Mouse (Mus musculus): Measurements from ENCODE around the gene Ccdc174. TPM values are rescaled to one million over a fixed set of nuclear protein-coding genes. Genes with fewer than 3 reads are reported as not detected.
A peak's percentile ranks its signal among the peaks of the same experiment; 100 is the strongest.
"Not testable (repeated sequence)": the region's sequence is repeated elsewhere in the genome, so short reads cannot be mapped to it uniquely, and the experiment has no call there.

Gene Ccdc174
- polyA plus RNA-seq, 1 experiment from 2014 or later: 26.2 TPM

DNA sequence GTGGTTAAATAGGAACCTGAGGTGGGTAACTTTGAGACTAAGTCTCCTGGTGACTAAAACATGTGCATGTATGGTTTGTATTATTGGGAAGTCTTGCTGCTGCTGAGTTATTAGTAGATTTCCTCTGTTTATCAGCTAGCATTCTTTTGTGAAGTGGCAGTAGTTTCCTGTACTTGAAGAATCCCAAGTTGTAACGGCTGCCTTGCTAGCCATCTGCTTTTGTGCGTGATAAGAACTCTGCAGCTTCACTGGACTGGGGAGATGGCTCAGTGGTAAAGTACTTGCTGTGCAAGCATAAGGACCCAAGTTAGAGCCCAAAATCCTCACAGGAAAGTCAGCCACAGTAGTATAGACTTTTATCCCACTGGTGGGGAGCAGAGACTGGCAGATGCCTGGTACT is 6.0 kb downstream of the Ccdc174 start:
- Histone ChIP-seq H3K4me1 (peaks cover 8% of the 10 kb centered on the region; the same call in 1 of the 2 replicates), H3K36me3 (peaks cover 65% of the 10 kb centered on the region), H3K27me3 (ENCODE audit: insufficient read depth, poor library complexity, severe bottlenecking) (no peaks in the 10 kb centered on the region), H3K27ac (no peak overlapping the region), H3K4me3 (no peak overlapping the region), H3K9me3 (no peaks in the 10 kb centered on the region)
- 28% methylated on average over 2 of the region's 2 CpGs for WGBS
- DNase-seq (ENCODE audit: low spot score): no peak

DNA sequence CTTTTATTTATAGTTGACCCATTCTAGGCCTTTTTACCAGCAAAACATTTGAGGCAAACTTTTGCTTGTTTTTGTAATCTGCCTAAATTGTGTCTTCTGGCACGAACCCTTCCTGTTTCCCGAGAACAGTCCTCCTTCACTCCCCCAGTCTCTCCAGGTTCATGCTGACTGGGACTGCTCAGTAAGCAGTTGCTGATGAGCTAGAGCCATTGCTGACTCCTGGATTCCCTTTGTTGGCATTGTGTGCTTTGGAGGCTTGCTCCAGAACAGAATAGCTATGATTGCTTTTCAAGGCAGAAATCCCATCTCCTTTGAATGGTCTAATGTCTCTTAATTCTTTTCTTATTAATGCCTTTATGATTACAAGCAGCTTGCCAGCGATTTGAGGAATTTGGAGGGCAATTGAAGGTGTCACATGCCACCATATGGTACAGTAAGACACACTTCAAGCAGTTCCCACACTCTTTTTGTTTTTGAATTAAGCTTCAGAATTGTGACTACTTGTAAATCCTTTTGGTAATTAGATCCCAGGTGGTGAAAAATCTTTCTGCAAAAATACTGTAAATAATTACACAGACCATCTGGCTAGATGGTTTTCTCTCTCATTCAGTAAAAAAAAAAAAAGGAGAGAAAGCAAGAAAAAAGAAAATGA is 11.5 kb downstream of the Ccdc174 start:
- no peak overlapping the region for H3K4me3 ChIP-seq
- no peak overlapping the region for H3K27ac ChIP-seq
- no peaks in the 10 kb centered on the region for H3K27me3 ChIP-seq (ENCODE audit: insufficient read depth, poor library complexity, severe bottlenecking)
- H3K4me1 ChIP-seq: no peaks in the 10 kb centered on the region
- no peak for DNase-seq (ENCODE audit: low spot score)
- no peaks in the 10 kb centered on the region for H3K9me3 ChIP-seq
- 75% methylated on average over 3 of the region's 3 CpGs for WGBS
- H3K36me3 ChIP-seq: peaks cover 87% of the 10 kb centered on the region

DNA sequence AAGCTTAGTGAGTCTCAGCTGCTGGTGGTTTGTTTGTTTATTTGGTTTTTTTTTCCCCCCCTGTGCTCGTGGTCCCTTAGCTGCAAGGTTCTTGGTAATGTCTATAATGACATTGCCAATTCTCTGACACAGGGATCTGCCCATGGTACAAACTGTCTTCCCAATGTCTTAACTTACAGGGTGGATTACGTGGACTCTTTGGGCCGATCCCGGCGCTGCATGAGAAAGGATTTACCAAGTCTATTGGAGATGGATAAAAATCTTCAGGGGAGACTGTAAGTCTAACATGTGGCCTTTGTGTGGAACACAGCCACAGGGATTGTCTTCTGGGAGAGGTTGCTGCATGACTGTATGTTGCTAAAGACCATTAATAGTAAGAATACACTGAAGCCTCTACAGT is 12.8 kb downstream of the Ccdc174 start:
- WGBS: 87% methylated on average over 5 of the region's 5 CpGs
- no peaks in the 10 kb centered on the region for H3K4me1 ChIP-seq
- H3K36me3 ChIP-seq: peaks cover 90% of the 10 kb centered on the region
- no peaks in the 10 kb centered on the region for H3K9me3 ChIP-seq
- no peak overlapping the region for H3K4me3 ChIP-seq
- no peaks in the 10 kb centered on the region for H3K27me3 ChIP-seq (ENCODE audit: insufficient read depth, poor library complexity, severe bottlenecking)
- no peak overlapping the region for H3K27ac ChIP-seq
- no peak for DNase-seq (ENCODE audit: low spot score)

DNA sequence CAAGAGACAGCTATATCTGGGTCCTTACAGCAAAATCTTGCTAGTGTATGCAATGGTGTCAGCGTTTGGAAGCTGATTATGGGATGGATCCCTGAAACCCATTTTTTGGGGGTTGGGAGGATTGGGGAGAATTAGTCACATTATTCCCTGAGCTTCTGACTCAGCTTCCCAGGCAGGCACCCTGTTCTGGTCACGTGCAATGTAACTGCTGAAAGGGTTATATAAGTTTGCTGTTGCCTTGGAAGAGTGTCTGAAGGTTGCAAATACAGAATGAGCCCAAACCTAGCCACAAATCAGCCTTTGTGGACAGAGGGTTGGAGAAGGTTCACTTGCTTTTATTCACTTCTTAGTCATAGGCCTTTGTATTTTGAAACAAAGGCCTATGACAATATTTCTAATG is 13.9 kb downstream of the Ccdc174 start:
- Histone ChIP-seq H3K4me1 (no peaks in the 10 kb centered on the region), H3K9me3 (no peaks in the 10 kb centered on the region), H3K27me3 (ENCODE audit: insufficient read depth, poor library complexity, severe bottlenecking) (no peaks in the 10 kb centered on the region), H3K4me3 (no peak overlapping the region), H3K27ac (no peak overlapping the region), H3K36me3 (peaks cover 89% of the 10 kb centered on the region)
- DNase-seq (ENCODE audit: low spot score): no peak
- 87% methylated on average over 2 of the region's 2 CpGs for WGBS

DNA sequence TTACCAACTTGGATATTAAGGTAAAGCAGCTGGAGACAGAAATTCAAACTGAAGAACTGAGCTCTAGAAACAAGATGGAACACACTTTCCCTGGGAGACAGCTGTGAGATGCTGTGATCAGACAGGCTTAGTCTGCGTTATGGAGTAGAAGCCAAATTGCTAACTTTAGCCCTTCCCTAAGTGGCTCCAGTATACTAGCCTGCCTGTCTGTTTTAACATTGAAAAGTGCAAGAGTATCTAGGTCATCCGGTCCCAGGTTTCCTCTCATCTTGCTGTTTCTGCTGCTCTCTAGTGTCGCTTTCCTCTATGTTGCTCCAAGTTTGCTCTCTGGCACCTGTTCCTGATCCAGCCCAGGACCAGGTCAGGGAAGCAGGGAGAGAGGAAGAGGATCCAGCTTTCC is 18.9 kb downstream of the Ccdc174 start:
- DNase-seq (ENCODE audit: low spot score): no peak
- no peaks in the 10 kb centered on the region for H3K9me3 ChIP-seq
- peaks cover 89% of the 10 kb centered on the region for H3K36me3 ChIP-seq
- H3K4me3 ChIP-seq: no peak overlapping the region
- H3K27me3 ChIP-seq (ENCODE audit: insufficient read depth, poor library complexity, severe bottlenecking): no peaks in the 10 kb centered on the region
- WGBS: 84% methylated on average over 3 of the region's 3 CpGs
- no peaks in the 10 kb centered on the region for H3K4me1 ChIP-seq
- H3K27ac ChIP-seq: no peak overlapping the region

DNA sequence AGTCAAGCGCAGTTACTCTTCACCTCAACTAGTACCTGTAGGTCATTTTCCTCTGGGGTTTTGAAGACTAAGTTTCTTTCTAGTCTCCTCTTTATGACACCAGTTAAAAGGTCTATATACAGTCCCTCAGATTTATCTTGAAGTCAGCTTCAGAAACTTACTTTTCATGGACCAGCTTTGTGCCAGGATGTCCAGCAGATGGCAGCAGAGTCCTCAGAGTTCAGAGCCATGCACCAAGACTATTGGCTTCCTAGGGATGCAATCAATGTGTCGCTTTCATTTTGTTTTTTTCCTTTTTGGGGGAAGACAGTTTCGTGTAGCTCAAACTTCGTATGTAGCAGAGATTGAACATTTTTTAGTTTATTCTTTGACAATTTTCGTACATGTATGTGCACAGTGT is 23.7 kb downstream of the Ccdc174 start:
- Histone ChIP-seq H3K9me3 (no peaks in the 10 kb centered on the region), H3K4me1 (no peaks in the 10 kb centered on the region), H3K27me3 (ENCODE audit: insufficient read depth, poor library complexity, severe bottlenecking) (no peaks in the 10 kb centered on the region), H3K27ac (no peak overlapping the region), H3K4me3 (no peak overlapping the region), H3K36me3 (peaks cover 48% of the 10 kb centered on the region)
- DNase-seq (ENCODE audit: low spot score): peak; percentile 85
- 40% methylated on average over 5 of the region's 5 CpGs for WGBS

DNA sequence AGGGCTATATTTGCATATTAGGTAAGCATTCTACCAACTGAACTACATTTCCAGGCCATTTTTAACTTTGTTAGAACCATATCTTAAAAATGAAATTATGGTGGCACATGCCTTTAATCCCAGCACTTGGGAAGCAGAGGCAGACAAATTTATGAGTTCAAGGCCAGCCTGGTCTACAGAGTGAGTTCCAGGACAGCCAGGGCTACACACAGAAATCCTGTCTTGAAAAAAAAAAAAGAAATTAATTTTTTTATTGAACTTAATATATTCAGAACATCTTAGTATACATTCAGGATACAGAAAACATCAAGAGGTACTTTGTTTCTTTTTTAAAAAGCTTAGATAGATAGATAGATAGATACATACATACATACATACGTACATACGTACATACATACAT is 24.7 kb downstream of the Ccdc174 start, which contains the start of gene 4930590J08Rik:
TSS of gene 4930590J08Rik (plus strand) at position 301 of the 400 bp plus-strand sequence.
- H3K36me3 ChIP-seq: peaks cover 38% of the 10 kb centered on the region
- H3K4me3 ChIP-seq; H3K9me3 ChIP-seq; H3K27me3 ChIP-seq (ENCODE audit: insufficient read depth, poor library complexity, severe bottlenecking); DNase-seq (ENCODE audit: low spot score); H3K4me1 ChIP-seq; H3K27ac ChIP-seq: not testable (repeated sequence)
- 94% methylated on average over 2 of the region's 2 CpGs for WGBS

DNA sequence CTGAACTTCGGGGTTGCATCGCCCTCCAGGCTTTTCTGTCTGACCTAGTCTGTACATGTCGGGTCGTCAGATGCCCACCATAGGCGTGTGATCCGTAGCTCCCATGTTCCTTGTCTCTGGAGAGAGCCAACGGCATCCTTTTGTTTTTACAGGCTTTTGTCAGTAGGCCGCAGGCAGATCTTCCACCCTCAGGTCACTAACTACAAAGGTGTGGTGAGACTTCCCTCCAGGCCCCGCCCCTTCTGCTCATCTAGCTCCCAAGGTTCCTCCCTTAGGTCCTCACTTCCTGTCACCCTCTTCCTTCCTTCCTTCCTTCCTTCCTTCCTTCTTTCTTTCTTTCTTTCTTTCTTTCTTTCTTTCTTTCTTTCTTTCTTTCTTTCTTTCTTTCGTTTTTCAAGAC is 36.2 kb downstream of the Ccdc174 start:
- H3K36me3 ChIP-seq: no peaks in the 10 kb centered on the region
- WGBS: 84% methylated on average over 10 of the region's 10 CpGs

DNA sequence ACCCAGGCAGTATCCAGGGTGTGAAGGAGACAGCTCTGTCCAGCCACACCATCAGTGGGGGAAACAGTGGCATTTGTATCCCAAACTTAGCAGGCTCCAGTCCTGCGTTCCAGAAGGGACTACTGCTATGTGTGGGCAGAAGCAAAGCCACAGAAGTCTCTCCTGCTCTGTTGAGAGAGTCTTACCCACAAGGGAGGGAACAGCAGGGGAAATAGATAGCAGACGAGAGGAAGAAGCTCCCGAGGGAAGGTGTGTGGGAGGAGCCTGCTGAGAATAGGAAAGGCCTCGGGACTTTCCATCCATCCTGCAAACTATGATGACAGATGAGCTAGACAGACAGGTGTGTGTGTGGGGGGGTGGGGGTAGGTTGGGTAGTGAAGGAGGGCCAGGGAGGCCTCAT is 39.4 kb downstream of the Ccdc174 start:
- H3K9me3 ChIP-seq: no peaks in the 10 kb centered on the region
- H3K27me3 ChIP-seq (ENCODE audit: insufficient read depth, poor library complexity, severe bottlenecking): peaks cover 9% of the 10 kb centered on the region; the same call in 1 of the 2 replicates
- peaks cover 7% of the 10 kb centered on the region; the same call in 1 of the 2 replicates for H3K4me1 ChIP-seq
- no peak overlapping the region for H3K4me3 ChIP-seq
- no peak for DNase-seq (ENCODE audit: low spot score)
- no peak overlapping the region for H3K27ac ChIP-seq
- WGBS: 24% methylated on average over 4 of the region's 4 CpGs
- H3K36me3 ChIP-seq: no peaks in the 10 kb centered on the region

More for the DNA sequence above, 36.2 kb downstream of the Ccdc174 start:
- Histone ChIP-seq H3K4me3 (no peak overlapping the region), H3K4me1 (peaks cover 7% of the 10 kb centered on the region; the same call in 1 of the 2 replicates), H3K27me3 (ENCODE audit: insufficient read depth, poor library complexity, severe bottlenecking) (peaks cover 9% of the 10 kb centered on the region; the same call in 1 of the 2 replicates), H3K9me3 (no peaks in the 10 kb centered on the region), H3K27ac (no peak overlapping the region)
- no peak for DNase-seq (ENCODE audit: low spot score)

DNA sequence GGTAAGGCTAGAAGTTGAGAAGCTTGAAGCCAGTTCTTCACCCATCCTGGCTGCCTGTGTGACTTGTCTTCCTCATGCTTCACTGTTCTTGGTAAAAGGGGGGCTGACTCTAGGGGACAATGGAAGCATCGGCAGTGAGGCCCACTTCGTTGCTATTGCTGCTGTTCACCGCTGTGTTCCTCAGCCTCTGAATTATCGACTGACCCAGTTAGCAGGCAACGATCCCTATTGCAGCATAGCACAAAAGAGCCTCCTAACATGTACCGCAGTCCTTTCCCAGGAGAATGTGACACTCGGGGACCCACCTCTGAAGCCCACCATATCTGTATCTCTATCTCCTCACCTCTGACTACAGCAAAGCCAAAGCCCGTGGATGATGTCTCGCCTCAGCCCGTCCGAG is 39.9 kb downstream of the Ccdc174 start:
- Histone ChIP-seq H3K4me3 (no peak overlapping the region), H3K27me3 (ENCODE audit: insufficient read depth, poor library complexity, severe bottlenecking) (peaks cover 9% of the 10 kb centered on the region; the same call in 1 of the 2 replicates), H3K9me3 (no peaks in the 10 kb centered on the region), H3K27ac (no peak overlapping the region), H3K36me3 (no peaks in the 10 kb centered on the region), H3K4me1 (peaks cover 7% of the 10 kb centered on the region; the same call in 1 of the 2 replicates)
- 79% methylated on average over 11 of the region's 11 CpGs for WGBS
- no peak for DNase-seq (ENCODE audit: low spot score)

DNA sequence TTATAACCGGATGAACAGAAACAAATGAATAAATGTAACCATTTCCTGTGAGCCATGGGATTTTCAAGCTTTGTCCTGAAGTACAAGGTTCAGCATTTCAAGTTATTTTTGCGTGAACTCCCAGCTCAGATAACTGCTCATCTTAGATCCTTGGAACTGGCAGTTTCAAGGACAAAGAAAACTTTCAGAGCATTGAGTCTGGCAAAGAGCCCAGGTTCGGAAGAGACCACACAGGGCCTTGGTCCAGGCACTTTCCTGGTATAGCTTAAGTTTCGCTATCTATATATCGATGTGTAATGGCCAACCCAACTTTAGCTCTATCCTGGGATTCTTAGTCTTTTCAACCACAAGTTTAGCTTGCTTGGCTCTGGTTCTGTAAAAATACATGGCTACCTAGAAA is 53.4 kb downstream of the Ccdc174 start:
- no peak for DNase-seq (ENCODE audit: low spot score)
- 80% methylated on average over 5 of the region's 5 CpGs for WGBS

DNA sequence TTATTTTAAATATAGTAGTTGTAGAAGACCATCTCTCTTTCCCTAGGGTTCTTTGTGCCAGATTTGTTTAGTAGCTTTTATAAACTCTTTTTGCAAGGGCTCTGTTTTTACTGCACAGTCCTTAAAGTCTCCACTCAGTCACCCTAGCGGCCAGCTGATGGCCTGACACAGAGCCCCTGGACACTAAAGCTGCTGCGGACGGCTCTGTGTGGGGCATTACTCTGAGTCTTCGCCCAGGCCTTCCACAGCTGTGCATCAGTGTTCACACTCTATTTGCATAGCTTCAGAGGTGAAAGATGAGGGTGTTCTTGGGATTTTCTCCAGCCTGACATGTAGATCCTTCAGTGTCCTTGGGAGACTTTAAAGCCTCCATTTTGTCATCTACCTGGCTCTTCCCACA is 60.6 kb downstream of the Ccdc174 start:
- Histone ChIP-seq H3K4me3 (no peak overlapping the region), H3K36me3 (no peaks in the 10 kb centered on the region), H3K27ac (no peak overlapping the region), H3K27me3 (ENCODE audit: insufficient read depth, poor library complexity, severe bottlenecking) (peaks cover 15% of the 10 kb centered on the region), H3K9me3 (no peaks in the 10 kb centered on the region), H3K4me1 (0 out of 2 replicates have a peak, but pooled peaks cover 7% of the 10 kb centered on the region)
- WGBS: 46% methylated on average over 4 of the region's 4 CpGs
- no peak for DNase-seq (ENCODE audit: low spot score)

More for the DNA sequence above, 53.4 kb downstream of the Ccdc174 start:
- no peaks in the 10 kb centered on the region for H3K9me3 ChIP-seq
- H3K4me1 ChIP-seq: 0 out of 2 replicates have a peak, but pooled peaks cover 4% of the 10 kb centered on the region
- no peak overlapping the region for H3K27ac ChIP-seq
- no peaks in the 10 kb centered on the region for H3K36me3 ChIP-seq
- H3K27me3 ChIP-seq (ENCODE audit: insufficient read depth, poor library complexity, severe bottlenecking): peaks cover 6% of the 10 kb centered on the region
- H3K4me3 ChIP-seq: no peak overlapping the region

DNA sequence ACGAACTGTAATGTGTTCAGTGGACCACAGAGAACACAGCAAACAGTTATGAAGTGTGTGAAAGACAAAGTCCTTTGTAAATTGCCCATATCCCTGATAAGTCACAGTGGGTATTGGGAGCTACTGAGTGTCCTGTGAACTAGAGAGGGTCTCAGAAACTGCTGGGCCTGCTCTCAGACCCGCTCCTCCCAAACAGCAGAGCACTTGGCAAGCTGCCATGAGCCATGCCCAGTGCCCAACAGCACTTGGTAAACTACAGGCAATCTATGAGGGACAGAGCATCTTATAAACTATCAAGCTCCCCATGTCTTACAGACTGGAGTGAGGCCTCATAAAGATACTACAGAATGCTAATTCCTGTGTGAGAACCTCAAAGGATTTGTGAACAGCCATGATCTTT is 70.6 kb downstream of the Ccdc174 start:
- DNase-seq (ENCODE audit: low spot score): no peak
- H3K4me3 ChIP-seq: no peak overlapping the region
- no peaks in the 10 kb centered on the region for H3K4me1 ChIP-seq
- H3K27ac ChIP-seq: no peak overlapping the region
- no peaks in the 10 kb centered on the region for H3K9me3 ChIP-seq
- 80% methylated on average over 2 of the region's 2 CpGs for WGBS
- H3K36me3 ChIP-seq: no peaks in the 10 kb centered on the region
- 0 out of 2 replicates have a peak, but pooled peaks cover 30% of the 10 kb centered on the region for H3K27me3 ChIP-seq (ENCODE audit: insufficient read depth, poor library complexity, severe bottlenecking)

All from heart, embryonic 10.5 days (tissue).